Comparison of ENCODE assay signal across 8 mouse cellular contexts in genomic region chr2:24919839-24920175, GRCm38 (mm10). TPM values are rescaled to one million over a fixed set of nuclear protein-coding genes. Genes with fewer than 3 reads are reported as not detected.
DNase-seq lines count a peak whose midpoint lies in the region; ATAC-seq and TF ChIP-seq lines count a peak whose summit lies in the region.

No protein-coding gene starts in this region.

- peak overlapping the region; percentile 97 for H3K27ac ChIP-seq in heart, embryonic 10.5 days
- H3K27ac ChIP-seq in ES-Bruce4 (ENCODE audit: insufficient read depth, low read length), result peak overlapping the region; percentile 81

- no peak for TF ChIP-seq CTCF in ES-Bruce4 (IDR thresholded peaks at IDR 0.05; ENCODE audit: low read depth, low read length)

- peak overlapping the region; percentile 95 for H3K4me3 ChIP-seq in heart, embryonic 10.5 days
- H3K4me3 ChIP-seq in ES-Bruce4 (ENCODE audit: low read depth, low read length), result peak overlapping the region; percentile 98

- no peaks in the 10 kb centered on the region for H3K9me3 ChIP-seq in heart, embryonic 10.5 days
- no peaks in the 10 kb centered on the region for H3K9me3 ChIP-seq in ES-Bruce4 (replicated peaks; ENCODE audit: control insufficient read depth, insufficient read depth, low read length, poor library complexity, severe bottlenecking)

- peak; percentile 33 for ATAC-seq in granulocyte monocyte progenitor cell, adult 5-6 weeks (replicated peaks; ENCODE audit: poor library complexity, severe bottlenecking)
- ATAC-seq in megakaryocyte, adult 5-6 weeks (ENCODE audit: poor library complexity, severe bottlenecking), result peak; percentile 43

- TF ChIP-seq POLR2A in ES-Bruce4 (IDR thresholded peaks at IDR 0.05; ENCODE audit: insufficient read depth, low read length), result no peak

- no peaks in the 10 kb centered on the region for H3K27me3 ChIP-seq in heart, embryonic 10.5 days (ENCODE audit: insufficient read depth, poor library complexity, severe bottlenecking)
- no peaks in the 10 kb centered on the region for H3K27me3 ChIP-seq in ES-Bruce4 (ENCODE audit: control insufficient read depth, insufficient read depth, low read length, poor library complexity, severe bottlenecking)

- TF ChIP-seq EP300 in ES-Bruce4 (IDR thresholded peaks at IDR 0.05; ENCODE audit: insufficient read depth, low read depth, low read length), result no peak

- DNase-seq in heart, embryonic 10.5 days (ENCODE audit: low spot score), result no peak
- no peak for DNase-seq in heart, adult 9 months (ENCODE audit: low spot score in 2 of 2)
- no peak for DNase-seq in urinary bladder, postnatal 4 days (ENCODE audit: low spot score in 2 of 2)
- no peak for DNase-seq in left cerebral cortex, adult 9 months (ENCODE audit: low spot score in 2 of 2)
- no peak for DNase-seq in layer of hippocampus, postnatal 14 days (ENCODE audit: low spot score in 2 of 2)

- no peaks in the 10 kb centered on the region for H3K36me3 ChIP-seq in heart, embryonic 10.5 days
- no peaks in the 10 kb centered on the region for H3K36me3 ChIP-seq in ES-Bruce4 (ENCODE audit: control insufficient read depth, insufficient read depth, low read length, poor library complexity, severe bottlenecking)

- H3K4me1 ChIP-seq in heart, embryonic 10.5 days, result peaks cover 9% of the 10 kb centered on the region
- peaks cover 2% of the 10 kb centered on the region for H3K4me1 ChIP-seq in ES-Bruce4 (ENCODE audit: control insufficient read depth, insufficient read depth, low read length)

- WGBS in heart, embryonic 10.5 days, result 8% methylated on average over 8 of the region's 8 CpGs

- peak overlapping the region; percentile 97 for H3K9ac ChIP-seq in ES-Bruce4 (ENCODE audit: low read depth, poor library complexity, severe bottlenecking)

RNA-seq across cellular contexts. Expression of gene Ehmt1, which starts 0.4 kb away (rescaled TPM):
- polyA plus RNA-seq in heart, embryonic 10.5 days (2016; fragmentation: Nextera tagmentation; extraction: Ambion mirVana), result 73.0 and 85.4 TPM in 2 replicates
- polyA plus RNA-seq in ES-Bruce4 (2011; ENCODE audit: insufficient read depth, insufficient read length, low read depth, missing spikeins), result 94.1 and 104 TPM in 2 replicates
- total RNA-seq in granulocyte monocyte progenitor cell, adult 5-6 weeks (2014; fragmentation: Nextera tagmentation), result 61.9 and 82.0 TPM in 2 replicates
- 91.2 and 105 TPM in 2 replicates for total RNA-seq in granulocyte monocyte progenitor cell, adult 5-6 weeks (2017)
- total RNA-seq in megakaryocyte, adult 5-6 weeks (2015), result 26.2 and 30.7 TPM in 2 replicates
- 49.7 and 69.3 TPM in 2 replicates for total RNA-seq in megakaryocyte, adult 5-6 weeks (2017)
- 10 to 100 TPM; 74.8 to 75.6 TPM for total RNA-seq in layer of hippocampus, postnatal 14 days (2021)

RNA-seq across cellular contexts. Expression of gene Arrdc1, which starts 15.2 kb away (rescaled TPM):
- polyA plus RNA-seq in heart, embryonic 10.5 days (2016; fragmentation: Nextera tagmentation; extraction: Ambion mirVana), result 15.3 and 19.5 TPM in 2 replicates
- polyA plus RNA-seq in ES-Bruce4 (2011; ENCODE audit: insufficient read depth, insufficient read length, low read depth, missing spikeins), result 26.9 and 34.9 TPM in 2 replicates
- 46.0 and 82.7 TPM in 2 replicates for total RNA-seq in granulocyte monocyte progenitor cell, adult 5-6 weeks (2014; fragmentation: Nextera tagmentation)
- 57.3 and 68.1 TPM in 2 replicates for total RNA-seq in granulocyte monocyte progenitor cell, adult 5-6 weeks (2017)
- total RNA-seq in megakaryocyte, adult 5-6 weeks (2015), result 47.2 and 53.9 TPM in 2 replicates
- 106 and 108 TPM in 2 replicates for total RNA-seq in megakaryocyte, adult 5-6 weeks (2017)
- total RNA-seq in layer of hippocampus, postnatal 14 days (2021), result 10 to 100 TPM; 16.5 to 17.5 TPM

RNA-seq across cellular contexts. Expression of gene Zmynd19, which starts 29.8 kb away (rescaled TPM):
- polyA plus RNA-seq in heart, embryonic 10.5 days (2016; fragmentation: Nextera tagmentation; extraction: Ambion mirVana), result 16.8 and 20.8 TPM in 2 replicates
- 57.5 and 64.7 TPM in 2 replicates for polyA plus RNA-seq in ES-Bruce4 (2011; ENCODE audit: insufficient read depth, insufficient read length, low read depth, missing spikeins)
- total RNA-seq in granulocyte monocyte progenitor cell, adult 5-6 weeks (2014; fragmentation: Nextera tagmentation), result 18.5 and 26.3 TPM in 2 replicates
- total RNA-seq in granulocyte monocyte progenitor cell, adult 5-6 weeks (2017), result 38.6 and 72.0 TPM in 2 replicates
- total RNA-seq in megakaryocyte, adult 5-6 weeks (2015), result 6.0 and 6.4 TPM in 2 replicates
- 17.4 TPM in 2 replicates for total RNA-seq in megakaryocyte, adult 5-6 weeks (2017)
- total RNA-seq in layer of hippocampus, postnatal 14 days (2021), result 10 to 100 TPM; 34.6 to 36.8 TPM

RNA-seq across cellular contexts. Expression of gene Dph7, which starts 42.4 kb away (rescaled TPM):
- polyA plus RNA-seq in heart, embryonic 10.5 days (2016; fragmentation: Nextera tagmentation; extraction: Ambion mirVana), result 20.1 and 27.6 TPM in 2 replicates
- 15.8 and 18.0 TPM in 2 replicates for polyA plus RNA-seq in ES-Bruce4 (2011; ENCODE audit: insufficient read depth, insufficient read length, low read depth, missing spikeins)
- total RNA-seq in granulocyte monocyte progenitor cell, adult 5-6 weeks (2014; fragmentation: Nextera tagmentation), result 24.5 and 25.1 TPM in 2 replicates
- 21.1 and 23.7 TPM in 2 replicates for total RNA-seq in granulocyte monocyte progenitor cell, adult 5-6 weeks (2017)
- 6.7 and 9.4 TPM in 2 replicates for total RNA-seq in megakaryocyte, adult 5-6 weeks (2015)
- total RNA-seq in megakaryocyte, adult 5-6 weeks (2017), result 6.7 and 8.8 TPM in 2 replicates
- total RNA-seq in layer of hippocampus, postnatal 14 days (2021), result 10 to 100 TPM; 29.7 TPM

RNA-seq across cellular contexts. Expression of gene Mrpl41, which starts 55.1 kb away (rescaled TPM):
- 126 and 132 TPM in 2 replicates for polyA plus RNA-seq in heart, embryonic 10.5 days (2016; fragmentation: Nextera tagmentation; extraction: Ambion mirVana)
- polyA plus RNA-seq in ES-Bruce4 (2011; ENCODE audit: insufficient read depth, insufficient read length, low read depth, missing spikeins), result 33.7 and 37.4 TPM in 2 replicates
- 69.5 and 99.3 TPM in 2 replicates for total RNA-seq in granulocyte monocyte progenitor cell, adult 5-6 weeks (2014; fragmentation: Nextera tagmentation)
- total RNA-seq in granulocyte monocyte progenitor cell, adult 5-6 weeks (2017), result 174 and 218 TPM in 2 replicates
- total RNA-seq in megakaryocyte, adult 5-6 weeks (2015), result 38.3 and 46.3 TPM in 2 replicates
- total RNA-seq in megakaryocyte, adult 5-6 weeks (2017), result 69.8 and 73.4 TPM in 2 replicates
- 10 to 100 TPM; 96.8 to 99.2 TPM for total RNA-seq in layer of hippocampus, postnatal 14 days (2021)
